Mouse (Mus musculus) ES-CJ7 (cell line): ENCODE results near the gene Il4ra.

ENCODE experiments used
- DNase-seq: peaks from one replicate; pipeline ENCODE4 v3.0.0; 2011; ENCODE audit warnings: low read depth, low spot score

The Il4ra gene

DNA sequence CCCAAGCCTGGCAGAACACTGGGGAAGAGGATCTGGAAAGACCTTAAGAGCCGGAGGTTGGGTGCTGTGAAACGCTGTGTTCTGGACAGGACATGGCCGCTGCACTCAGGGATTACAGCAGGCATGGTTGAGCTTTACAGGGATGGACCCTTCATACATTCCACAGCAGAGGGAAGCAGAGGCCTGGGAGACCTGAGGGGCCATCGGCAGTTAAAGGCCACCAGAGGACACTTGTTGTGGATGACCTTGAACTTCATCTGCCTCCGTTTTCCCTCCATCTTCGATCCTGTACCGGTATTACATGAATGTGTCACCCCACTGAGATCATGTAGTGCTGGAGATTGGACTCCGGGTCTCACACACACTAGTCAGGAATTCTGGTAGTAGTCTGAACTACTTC, 2.0 kb upstream of the Il4ra start:
- no peak for DNase-seq

DNA sequence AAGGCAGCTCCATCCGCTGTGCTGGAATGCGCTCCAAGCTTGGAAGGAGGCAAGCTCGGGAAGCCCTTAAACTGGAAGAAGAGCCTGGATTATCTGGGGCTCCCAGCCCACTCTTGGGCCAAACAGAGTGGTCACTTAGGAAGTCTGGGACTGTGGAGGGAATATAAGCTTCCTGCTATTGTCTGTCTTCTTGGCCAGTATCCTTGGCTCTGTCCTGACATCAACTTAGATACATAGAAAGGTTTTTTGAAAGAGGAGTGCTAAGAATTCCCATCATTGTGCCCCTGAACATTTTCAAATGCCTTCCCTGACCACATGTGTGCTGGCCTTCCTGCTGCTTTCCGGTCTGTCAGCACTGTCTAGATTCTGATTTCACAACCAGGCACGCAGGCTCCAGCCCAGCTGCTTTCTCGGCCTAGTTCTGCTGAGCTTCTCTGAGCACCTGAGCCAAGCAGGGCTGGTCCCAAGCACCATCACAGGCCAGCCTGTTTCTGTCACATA, 989 bp upstream of the Il4ra start:
- DNase-seq: no peak

DNA sequence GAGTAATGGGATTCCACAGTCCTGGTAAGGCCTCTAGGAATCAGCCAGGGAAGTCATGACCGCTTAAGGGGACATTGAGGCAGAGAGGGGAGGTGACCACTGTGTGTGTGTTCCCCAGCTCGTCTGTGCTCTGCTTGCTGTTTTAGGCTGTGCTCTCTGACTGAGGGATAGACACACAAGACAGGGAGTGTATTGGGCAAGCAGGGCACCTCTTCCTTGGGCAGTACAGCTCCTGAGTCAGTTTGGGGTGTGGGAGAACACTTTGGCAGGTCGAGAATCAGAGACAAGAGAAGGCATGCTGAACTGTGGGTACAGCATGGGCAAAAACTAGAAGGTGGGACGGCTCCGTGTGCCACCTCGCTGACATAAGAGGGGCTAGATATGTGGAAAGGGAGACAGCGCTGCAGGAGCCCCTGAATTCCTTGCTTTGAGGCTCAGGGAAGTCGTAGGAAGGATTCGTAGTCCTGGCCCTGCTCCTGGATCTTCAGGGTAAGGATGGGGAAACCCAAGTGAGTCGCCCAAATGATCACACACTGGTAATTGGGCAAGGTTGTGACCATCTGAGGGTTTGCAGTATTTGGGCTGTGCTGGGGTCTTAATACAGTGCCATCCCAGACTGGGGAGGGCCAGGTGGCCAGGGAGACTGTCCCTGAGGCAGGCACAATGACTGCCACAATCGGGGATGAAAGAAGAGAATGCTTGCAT, 1.1 kb downstream of the Il4ra start:
- no peak for DNase-seq

DNA sequence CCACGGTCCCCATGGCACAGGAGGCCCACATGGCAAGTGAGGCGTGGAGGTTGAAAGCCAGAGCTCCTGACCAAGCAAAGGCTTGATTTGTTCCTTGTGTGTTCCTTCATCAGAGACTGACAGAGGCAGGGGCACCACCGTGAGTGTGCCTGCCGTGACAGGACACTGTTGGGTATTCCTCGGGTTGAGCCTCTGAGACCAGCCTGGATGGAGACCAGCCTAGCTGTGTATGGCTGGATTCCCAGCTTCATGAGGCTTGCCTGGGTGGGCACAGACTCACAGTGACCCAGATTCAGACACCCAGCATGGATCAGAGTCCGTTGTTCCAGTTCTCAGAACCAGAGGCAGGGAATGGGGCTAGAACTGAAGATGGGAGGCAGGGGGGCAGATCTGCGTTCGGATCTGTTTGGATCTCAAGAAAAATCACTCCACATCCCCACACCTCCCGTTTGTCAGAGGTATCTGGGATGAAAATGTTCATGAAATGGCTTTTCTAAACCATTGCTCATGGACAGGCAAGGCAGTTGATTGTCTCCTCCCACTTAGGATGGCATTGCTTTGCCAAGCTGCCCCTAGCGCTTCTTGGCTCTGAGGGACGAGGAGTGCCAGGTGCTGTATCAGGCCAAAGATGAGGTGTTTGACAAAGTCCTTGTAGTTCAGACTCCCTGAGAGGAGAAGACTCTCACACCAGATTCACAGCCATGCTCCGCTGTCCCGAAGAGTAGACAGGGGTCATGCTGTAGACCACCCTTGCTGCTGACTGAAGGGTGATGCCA, 1.9 kb downstream of the Il4ra start:
- DNase-seq: no peak

DNA sequence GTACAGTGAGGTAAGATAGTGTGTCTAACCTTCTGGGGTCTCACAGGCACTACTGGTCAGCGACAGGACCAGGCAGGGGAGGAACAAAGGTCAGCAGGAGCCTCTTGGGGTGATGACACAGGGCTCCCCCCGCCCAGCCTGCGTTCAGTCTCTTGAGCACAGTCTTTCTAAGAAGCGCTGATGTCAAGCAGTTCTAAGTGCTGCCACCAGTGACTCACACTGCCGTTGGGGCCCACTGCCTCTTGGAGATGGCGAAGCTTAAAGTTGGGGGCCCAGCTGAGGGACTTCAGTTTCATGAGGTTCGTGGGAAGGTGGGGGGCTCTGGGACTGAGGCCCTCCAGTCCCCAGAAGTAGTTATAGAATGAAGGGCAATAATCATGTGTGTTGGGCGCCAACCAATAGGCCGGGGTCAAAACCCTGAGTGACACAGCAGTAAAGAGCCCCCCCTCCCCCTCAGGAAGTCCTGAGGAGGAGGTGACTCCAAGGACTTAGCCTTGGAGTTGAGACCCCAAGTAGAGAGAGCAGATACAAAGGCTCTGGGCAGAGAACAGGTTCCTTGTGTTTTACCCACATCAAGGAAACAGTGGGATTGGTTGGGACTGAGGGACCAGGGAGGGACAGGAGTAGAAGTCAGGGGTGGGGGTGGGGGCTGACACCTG, 2.7 kb downstream of the Il4ra start:
- no peak for DNase-seq

DNA sequence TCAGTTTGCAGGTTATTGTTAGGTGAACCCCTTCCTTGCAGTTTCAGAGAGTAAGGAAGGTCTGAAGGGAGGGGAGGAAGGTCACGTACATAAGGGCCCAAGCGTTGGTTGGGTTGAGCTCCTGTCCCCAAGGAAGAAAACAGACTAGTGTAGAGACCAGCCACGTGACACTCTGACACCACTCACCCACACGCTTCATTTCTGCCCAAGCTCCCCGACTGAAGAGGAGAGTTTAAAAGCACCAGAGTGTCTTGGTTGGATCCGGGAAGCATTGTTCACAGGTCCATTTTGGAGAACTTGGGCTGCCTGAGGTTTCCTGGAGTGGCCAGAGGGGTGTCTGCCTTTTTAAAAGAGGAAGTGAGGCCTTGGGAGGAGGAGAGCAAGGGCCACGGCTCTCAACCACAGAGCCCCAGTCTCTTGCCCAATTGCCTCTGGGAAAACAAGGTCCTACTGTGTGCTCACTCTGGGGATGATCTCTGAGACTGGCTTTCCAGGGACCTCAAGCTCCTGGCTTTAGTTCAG, 3.5 kb downstream of the Il4ra start:
- DNase-seq: no peak

DNA sequence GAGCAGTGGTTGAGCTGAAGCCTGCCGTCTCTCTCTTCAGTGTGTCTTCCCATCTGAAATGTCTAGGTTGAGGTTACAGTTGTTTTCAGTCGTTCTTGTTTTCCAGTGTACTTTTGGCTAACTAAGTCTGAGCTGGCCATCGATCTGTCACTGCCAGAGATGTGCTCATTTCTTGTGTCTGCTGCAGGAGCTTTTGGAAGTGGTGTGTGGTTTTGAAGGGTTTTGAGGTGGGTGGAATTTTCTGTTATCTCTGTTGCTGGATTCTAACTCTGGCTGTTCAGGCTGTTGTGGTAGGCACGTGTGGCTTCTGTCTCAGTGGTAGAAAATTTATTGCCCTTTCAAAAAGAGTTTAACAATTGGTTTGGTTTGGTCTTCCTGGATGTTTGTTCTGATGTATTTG, 4.2 kb downstream of the Il4ra start:
- no peak for DNase-seq

DNA sequence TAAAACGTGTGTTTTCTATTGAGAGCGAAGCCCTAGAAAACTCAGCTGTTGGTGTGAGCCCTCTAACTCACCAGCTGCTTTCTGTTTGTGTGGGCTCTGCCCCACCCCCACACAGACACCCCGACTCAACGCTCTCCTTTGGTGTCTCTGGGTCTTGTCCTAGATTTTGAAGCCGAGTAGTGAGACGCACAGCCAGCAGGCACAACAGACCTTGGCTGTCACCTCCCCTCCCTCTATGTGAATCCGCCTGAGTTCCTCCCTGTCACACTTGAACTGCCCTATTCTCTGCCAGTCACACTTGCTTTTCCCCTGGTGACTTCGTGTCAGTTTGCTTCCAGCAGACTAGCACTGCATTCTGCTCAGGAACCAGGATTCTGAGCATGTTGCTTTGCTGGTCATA, 4.9 kb downstream of the Il4ra start:
- DNase-seq: no peak

DNA sequence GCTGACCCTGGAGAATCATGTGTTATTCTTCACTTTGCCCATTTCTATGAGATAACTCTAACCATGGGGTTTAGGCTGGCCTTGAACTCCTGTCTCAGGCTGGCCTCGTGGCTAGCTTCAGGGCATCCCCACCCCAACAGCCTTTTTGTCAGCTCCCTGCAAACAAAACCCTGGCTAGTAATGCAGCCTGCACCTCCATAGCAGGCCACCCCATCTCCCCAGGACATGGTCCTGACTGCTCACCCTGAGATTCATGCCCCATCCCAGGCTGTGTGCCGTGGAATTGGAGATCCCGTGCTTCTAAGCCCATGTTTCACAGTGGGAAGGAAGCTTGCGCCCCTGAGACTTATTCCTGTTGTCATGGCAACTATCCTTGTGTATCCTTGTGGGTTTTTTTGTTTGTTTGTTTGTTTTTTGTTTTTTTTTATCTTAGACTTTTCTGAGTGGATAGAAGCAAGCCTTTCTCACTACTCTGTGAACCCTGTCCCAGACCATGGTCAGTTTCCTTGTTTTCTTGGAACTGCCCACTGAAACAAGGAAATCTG, 6.6 kb downstream of the Il4ra start:
- no peak for DNase-seq

DNA sequence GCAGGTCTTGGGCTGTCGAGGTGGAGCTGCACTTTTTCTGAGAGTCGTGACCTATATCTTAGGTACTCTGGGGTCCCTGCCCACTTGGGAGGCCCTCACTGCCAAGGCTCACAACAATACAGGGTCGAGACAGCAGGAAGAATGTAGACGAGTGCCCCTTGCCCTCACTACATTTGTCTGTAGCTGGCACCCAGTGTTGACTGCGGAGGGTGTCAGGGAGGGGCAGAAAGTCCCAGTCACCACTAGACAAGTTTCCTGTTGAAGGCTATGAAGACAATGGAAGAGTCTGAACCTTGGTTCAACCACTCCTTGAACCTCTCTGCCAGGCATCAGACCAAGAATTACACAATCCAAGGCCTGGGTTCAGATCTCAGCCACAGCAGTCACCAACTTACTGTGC, 7.1 kb downstream of the Il4ra start:
- no peak for DNase-seq

DNA sequence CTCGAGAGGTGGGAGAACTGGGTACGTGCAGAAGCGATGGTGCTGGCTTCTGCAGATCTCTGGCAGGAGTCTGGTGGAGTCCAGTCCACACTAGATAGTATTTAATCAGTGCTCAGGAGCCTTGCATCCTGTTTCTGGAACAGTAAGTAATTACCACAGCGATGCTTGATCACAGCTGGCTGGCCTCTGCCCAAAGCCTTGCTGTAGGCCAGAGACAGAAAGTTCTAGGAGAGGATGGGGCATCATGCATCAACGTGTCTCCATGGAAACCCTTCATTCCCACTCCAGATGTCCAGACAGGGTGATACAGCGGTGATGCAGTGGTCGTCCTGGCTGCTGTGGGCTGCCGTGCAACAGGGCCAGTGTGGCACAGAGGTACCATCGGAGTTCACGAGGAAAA, 7.6 kb downstream of the Il4ra start:
- DNase-seq: no peak

DNA sequence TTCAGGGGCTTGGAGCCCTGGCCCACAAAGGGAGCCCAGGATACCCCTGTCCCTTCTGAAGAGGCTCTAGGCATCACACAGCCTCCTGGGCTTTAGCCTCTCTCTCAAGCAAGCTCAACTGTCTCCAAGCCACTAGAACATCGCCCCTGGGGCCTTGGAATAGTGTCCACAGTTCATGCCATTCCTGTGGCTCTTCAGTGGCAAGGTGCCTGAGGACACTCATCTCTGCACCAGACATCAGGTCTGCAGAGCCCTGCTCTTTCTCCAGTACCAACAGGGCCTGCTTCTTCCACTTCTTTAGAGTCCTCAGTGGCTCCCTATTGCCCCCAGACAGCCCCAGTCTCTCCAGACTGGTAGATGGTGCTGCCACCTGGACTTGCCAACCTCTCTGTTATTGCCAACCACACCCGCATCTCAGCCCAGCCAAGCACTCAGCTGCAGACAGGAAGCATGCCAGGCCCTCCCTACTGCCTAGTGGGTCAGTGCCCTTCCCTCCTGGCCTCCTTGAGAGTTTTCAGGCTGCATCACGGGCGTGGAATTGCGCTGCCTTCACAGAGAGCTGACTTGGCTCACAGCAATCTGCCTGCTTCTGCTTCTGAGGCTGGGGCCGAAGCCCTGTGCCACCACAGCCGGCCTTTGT, 8.3 kb downstream of the Il4ra start:
- no peak for DNase-seq

DNA sequence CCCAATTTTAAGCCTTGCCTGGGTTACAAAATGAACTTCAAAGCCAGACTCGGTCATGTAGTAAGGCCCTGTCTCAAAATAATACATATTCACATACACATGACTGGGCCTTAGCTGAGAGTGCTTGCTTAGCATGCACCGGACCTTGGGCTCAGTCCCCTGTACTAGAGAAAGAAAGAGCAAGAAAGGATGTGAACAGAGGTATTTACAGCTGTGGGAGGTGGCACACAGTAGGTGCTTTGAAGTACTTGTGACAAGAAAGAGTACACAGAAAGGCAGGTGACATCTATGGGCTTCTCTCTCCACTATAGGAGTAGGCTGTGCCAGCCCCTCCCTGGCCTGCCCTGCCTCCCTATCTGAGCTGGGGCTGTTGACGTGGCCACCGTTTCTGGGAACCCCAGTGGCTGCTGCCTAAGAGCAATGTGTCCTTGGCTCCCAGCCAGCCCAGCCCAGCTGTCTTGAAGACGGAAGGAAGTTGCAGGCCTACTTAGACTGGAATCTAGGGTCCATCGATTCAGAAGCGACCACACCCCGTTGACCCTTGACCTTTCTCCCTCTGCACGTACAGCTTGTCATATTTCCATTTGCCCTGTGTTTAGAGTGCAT, 9.3 kb downstream of the Il4ra start:
- peak; percentile 16 for DNase-seq

DNA sequence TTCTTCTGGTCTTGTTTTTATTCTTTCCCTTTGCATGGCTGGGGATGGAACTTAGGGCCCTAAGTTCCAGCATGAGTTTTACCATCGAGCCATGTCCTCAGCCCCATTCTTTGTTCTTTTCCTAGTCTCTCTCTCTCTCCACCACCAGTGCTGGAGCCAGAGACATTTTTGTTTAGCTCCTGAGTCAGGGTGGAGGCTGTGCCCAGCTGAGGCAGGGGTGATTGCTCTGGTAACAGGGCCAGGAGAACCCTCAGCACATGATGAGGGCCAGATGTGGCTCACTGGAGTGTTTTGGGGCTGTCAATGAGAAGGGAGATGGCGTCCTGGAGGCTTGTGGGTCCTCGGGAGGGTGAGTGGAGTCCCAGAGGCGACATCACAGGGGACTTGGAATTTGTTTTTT, 10.5 kb downstream of the Il4ra start:
- DNase-seq: no peak

DNA sequence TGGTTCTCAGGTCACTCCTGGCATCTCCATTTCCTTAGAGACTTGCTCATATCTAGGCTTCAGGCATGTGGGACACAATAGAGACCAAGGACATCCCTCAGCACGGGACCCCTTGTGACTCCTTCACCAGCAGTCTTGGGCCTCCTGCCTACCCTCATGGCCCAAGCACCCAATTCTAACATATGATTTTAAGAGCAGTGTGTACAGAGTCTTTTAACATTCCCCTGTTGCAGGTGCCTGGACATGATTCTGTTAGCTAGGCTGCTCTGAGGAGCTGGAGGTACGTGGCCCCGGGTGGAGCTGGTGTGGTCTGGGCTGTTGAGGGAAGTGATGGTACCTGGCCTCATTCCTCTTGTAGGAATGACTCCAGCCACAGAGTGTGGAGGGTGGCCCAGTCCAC, 11.2 kb downstream of the Il4ra start:
- DNase-seq: no peak

DNA sequence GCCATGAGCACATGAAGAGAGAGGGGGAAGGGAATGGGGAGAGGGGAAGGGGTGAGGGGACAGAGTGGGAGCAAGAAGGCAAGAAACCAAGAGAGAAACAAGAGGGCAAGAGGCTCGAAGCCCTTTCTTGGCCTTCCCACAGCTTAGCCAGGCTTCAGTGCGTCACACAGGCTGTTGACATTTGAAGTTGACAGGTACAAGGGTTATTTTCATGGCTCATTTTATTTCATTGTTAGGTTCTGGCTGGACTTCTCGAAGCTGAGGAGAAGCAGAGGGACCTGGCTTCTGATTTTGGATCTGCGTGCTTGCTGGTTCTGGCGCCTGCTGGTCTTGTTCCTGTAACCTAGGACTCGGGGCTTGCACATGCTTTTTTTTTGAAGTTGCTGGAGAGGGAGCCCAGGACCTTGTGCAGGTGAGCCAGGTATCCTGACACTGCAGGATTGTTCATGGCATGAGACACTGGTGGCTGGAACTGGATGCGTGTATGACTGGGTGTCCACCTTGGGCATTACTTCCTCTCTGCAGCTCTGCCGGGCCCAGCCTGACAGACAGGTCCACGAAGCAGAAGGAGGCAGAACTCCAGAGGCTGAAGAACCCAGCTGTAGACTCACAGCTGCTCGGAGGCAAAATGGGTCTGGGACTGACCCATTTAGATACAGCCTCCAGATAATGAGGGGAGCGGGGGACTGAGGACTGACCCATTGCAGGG, 12.6 kb downstream of the Il4ra start:
- DNase-seq: no peak

DNA sequence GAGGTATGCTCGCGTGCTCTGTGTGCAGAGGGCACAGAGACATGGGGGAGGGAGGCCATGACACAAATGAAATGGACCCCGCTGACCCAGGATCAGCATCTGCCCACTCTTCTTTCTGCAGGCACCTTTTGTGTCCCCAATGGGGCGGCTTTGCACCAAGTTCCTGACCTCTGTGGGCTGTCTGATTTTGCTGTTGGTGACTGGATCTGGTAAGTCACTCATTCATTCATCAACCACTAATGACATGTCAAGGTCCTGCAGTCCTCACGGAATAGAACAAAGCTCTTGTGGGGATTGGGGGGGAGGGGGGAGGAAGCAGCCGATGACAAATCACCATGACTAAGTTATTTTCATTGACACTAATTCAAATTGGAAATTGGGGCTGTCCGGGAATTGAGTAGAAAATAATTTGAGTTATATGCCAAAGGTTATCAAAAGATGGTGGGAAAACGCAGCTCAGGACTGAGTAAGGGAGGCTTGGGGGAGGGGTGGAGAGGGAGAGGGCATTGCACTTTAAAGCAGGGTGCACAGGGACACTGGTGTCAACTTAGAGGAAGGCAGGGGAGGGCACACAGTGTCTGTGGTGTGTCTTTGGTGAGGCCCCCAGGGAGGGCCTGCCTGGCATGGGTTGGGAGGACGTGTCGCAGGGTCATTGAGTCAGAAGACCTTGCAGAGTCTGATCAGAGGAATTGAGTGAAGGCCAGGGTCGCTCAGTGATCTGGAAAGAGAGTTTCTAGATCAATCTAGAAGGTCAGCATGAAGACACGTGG, 13.8 kb downstream of the Il4ra start:
- DNase-seq: no peak

DNA sequence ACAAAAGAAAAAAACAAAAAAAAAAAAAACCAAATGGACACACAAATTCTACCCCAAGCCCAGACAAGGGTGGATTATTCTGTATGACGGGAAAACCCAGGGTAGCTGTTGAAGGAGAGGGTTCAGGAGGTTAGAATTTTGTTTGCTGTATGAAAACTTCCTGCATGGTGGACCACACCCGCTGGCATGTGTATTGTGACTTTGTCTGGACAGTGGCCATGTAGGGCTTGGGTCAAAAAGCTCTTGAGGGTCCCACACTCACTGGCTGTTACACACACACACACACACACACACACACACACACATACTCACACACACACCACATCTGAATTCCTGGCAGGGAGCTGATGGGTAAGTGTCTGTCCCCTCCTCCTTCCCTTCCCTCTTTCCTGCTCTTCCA, 14.5 kb downstream of the Il4ra start:
- no peak for DNase-seq

DNA sequence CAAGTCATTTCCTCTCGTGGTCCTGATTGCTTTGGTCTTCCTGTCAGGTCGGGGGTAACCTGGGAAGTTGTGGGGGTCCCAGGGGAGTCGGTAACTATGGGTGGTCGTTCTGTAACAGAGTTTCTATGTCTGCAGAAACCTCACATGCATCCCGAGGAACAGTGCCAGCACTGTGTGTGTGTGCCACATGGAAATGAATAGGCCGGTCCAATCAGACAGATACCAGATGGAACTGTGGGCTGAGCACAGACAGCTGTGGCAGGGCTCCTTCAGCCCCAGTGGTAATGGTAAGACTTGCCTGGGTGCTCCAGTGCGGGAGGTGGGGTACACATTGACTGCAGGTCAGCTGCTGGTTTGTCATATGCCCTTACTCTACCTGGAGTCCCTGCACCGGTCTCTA, 17.0 kb downstream of the Il4ra start:
- DNase-seq: no peak

DNA sequence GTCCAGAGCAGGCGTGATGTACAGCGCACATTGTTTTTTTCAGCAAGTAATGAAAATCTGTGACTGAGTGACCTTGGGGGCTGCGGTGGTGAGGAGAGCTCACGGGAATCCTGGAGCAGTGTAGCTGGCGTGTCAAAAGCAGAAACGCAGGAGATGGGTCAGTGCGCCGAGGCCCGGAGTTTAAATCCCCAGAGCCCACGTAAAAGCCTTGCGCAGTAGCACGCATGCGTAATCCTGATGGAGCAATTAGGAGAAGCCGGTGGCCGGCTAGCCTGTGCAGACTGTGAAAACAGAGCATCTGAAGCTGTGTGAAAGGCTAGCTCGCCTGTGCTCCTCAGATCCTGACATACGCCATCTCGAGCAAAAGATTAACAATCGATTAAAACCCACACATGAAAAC, 20.0 kb downstream of the Il4ra start:
- DNase-seq: no peak
